Mouse (Mus musculus) testis, postnatal 10 days (tissue): ENCODE results near the gene Zfp273.
A peak's percentile ranks its signal among the peaks of the same experiment; 100 is the strongest.
"Not testable (repeated sequence)": the region's sequence is repeated elsewhere in the genome, so short reads cannot be mapped to it uniquely, and the experiment has no call there.

Experiments
- DNase-seq: peaks from one replicate; pipeline ENCODE4 v3.0.0; 2021; ENCODE audit warnings: low spot score

Zfp273 gene

GRCm38 (mm10) chr13:67867899-67868298 lies 54.4 kb downstream of the Zfp273 start:
- peak; percentile 50 for DNase-seq

GRCm38 (mm10) chr13:67876049-67876698 lies 62.6 kb downstream of the Zfp273 start:
- not testable (repeated sequence) for DNase-seq
